Mouse (Mus musculus) NIH3T3 (cell line): Measurements from ENCODE around the gene Platr17.
"Not testable (repeated sequence)": the region's sequence is repeated elsewhere in the genome, so short reads cannot be mapped to it uniquely, and the experiment has no call there.

Experiments used
- DNase-seq: peaks from one replicate; pipeline ENCODE4 v3.0.0-alpha.2; 2012; ENCODE audit warnings: low read depth

Platr17 gene

GRCm38 (mm10) chr17:33940981-33941380, 36.0 kb downstream of the Platr17 start:
- DNase-seq = peak; percentile 62

- DNase-seq = no peak
These were observed 36.4 kb downstream of the Platr17 start for GRCm38 (mm10) chr17:33941381-33941780.

GRCm38 (mm10) chr17:33943454-33943853, 38.5 kb downstream of the Platr17 start:
- no peak for DNase-seq

- DNase-seq = no peak
These were observed 42.6 kb downstream of the Platr17 start for GRCm38 (mm10) chr17:33947430-33948089.

GRCm38 (mm10) chr17:33948090-33948904, 43.4 kb downstream of the Platr17 start:
- no peak for DNase-seq

GRCm38 (mm10) chr17:33948905-33949537, 44.1 kb downstream of the Platr17 start:
- no peak for DNase-seq

- DNase-seq = no peak
These were observed 45.2 kb downstream of the Platr17 start for GRCm38 (mm10) chr17:33950131-33950625.

GRCm38 (mm10) chr17:33951021-33951946, 46.3 kb downstream of the Platr17 start, which contains the start of gene B3galt4:
Gene B3galt4, minus strand, starts transcription at chr17:33951488.
- DNase-seq = peak; percentile 93

- DNase-seq = not testable (repeated sequence)
These were observed 47.1 kb downstream of the Platr17 start for GRCm38 (mm10) chr17:33952015-33952414.

- DNase-seq = no peak
These were observed 47.9 kb downstream of the Platr17 start for GRCm38 (mm10) chr17:33952879-33953278.

- no peak for DNase-seq
These were observed 48.4 kb downstream of the Platr17 start for GRCm38 (mm10) chr17:33953310-33953709.

- DNase-seq = peak; percentile 70
These were observed 49.1 kb downstream of the Platr17 start for GRCm38 (mm10) chr17:33953961-33954565.

- DNase-seq = peak; percentile 66
These were observed 50.0 kb downstream of the Platr17 start for GRCm38 (mm10) chr17:33954646-33955554.

GRCm38 (mm10) chr17:33955555-33956214, 50.8 kb downstream of the Platr17 start, which contains the start of the genes Vps52 and Rps18:
Gene Vps52, plus strand, starts transcription at chr17:33955812.
Gene Rps18, minus strand, starts transcription at chr17:33956001.
- DNase-seq = peak; percentile 97
